Mouse (Mus musculus) layer of hippocampus, postnatal 10 days (tissue): ENCODE data around the gene Grip1. TPM values are rescaled to one million over a fixed set of nuclear protein-coding genes. Genes with fewer than 3 reads are reported as not detected.

Experiments
- DNase-seq, 2 experiments: peaks; one replicate each; pipeline ENCODE4 v3.0.0; 2021; ENCODE audit warnings: low spot score in 2 of 2
- total RNA-seq, 2 experiments: library from RNA; stranded (reverse); gene quantifications; 2 replicates each; pipeline ENCODE4 v1.2.3; 2021

The Grip1 gene
- total RNA-seq, 2 experiments from 2014 or later, result 51.9 to 57.0 TPM

- no peak for DNase-seq
Observed at GRCm38 (mm10) chr10:120123721-120124120, 670.1 kb downstream of the Grip1 start.

DNA sequence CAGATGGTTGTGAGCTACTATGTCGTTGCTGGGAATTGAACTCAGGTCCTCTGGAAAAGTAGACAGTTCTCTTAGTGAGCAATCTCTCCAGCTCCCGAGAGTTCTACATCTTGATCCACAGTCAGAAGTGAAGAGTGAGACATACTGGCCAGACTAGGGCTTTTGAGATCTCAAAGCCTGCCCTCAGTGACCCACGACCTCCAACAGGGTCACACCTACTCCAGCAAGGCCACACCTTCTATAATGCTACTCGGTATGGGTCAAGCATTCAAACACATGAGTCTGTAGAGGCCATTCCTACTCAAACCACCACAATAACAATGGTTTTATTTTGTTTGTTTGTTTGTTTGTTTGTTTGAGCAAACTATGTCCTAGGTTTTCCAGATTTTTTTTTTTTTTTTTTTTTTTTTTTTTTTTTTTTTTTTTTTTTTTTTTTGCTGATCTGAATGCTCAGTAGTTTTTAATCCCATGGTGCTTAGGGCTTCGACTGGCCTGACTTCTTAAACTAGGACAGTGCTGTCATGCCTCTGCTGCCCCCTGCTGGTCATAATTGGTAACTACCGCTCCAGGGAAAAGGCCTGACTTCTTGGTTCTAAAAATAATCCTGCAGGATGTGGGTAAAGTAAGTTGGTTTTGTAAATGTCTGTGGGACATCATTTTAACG is 671.3 kb downstream of the Grip1 start:
- DNase-seq, result peak; percentile 90 to 91

GRCm38 (mm10) chr10:120125465-120125857 is 671.8 kb downstream of the Grip1 start:
- no peak for DNase-seq

- no peak for DNase-seq
Observed at GRCm38 (mm10) chr10:120128601-120129277, 675.1 kb downstream of the Grip1 start.

- peak; percentile 74 to 76 for DNase-seq
Observed at GRCm38 (mm10) chr10:120130621-120131020, 677.0 kb downstream of the Grip1 start.

DNA sequence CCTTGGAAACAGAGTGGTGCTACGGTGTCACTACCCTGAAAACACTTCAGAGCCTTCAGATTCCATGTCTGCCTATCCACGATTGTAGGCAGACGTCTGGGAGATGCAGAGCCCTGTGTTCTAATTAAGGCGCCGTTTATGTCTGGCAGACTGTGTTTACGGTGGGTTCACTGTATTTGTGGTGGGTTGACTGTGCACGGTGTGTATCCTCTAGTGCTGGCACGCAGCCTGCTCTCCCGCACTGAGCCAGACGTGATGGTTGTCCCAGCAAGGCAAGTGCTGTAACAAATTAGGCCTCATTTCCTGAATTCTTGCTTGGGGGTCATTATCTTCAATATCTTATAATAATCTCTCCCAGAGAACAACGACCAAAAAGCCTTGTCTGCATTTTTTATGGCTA is 680.1 kb downstream of the Grip1 start:
- DNase-seq, result no peak

- no peak for DNase-seq
Observed at GRCm38 (mm10) chr10:120136020-120136562, 682.5 kb downstream of the Grip1 start.

Other genes with a start within 250 kb of the Grip1 start
- gene Cand1, start 213.8 kb upstream of the Grip1 start, total RNA-seq, result 100 to 1,000 TPM; 130 to 139 TPM